ENCODE assay signal across 21 mouse cellular contexts in the genomic region with DNA sequence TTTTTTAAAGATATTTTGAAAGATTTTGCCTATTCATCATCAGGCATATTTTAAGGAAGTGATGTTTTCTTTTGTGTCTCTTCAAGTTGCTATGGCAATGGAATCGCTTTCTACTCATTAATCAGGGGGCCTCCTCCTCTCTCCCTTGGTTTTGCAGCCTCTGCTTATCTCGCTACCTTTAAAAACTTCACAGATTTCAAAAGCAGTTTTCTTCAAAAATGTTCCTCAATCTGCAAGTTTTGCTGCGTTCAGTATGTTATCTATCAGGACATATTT.
DNase-seq lines count a peak whose midpoint lies in the region; ATAC-seq and TF ChIP-seq lines count a peak whose summit lies in the region.
"Had no signal": no experiment of that assay in that cellular context is flagged by ENCODE, and none has a peak within 500 bp of the region (broad histone marks: within the 10 kb centered on the region; RNA-seq: fewer than 3 reads in every experiment).

No protein-coding gene starts in this region.

- 25% methylated on average over 3 of the region's 3 CpGs for WGBS in intestine, embryonic 14.5 days
- WGBS in intestine, postnatal 0 days: 33% methylated on average over 3 of the region's 3 CpGs
- WGBS in lung, embryonic 14.5 days: 15% methylated on average over 3 of the region's 3 CpGs
- 23% methylated on average over 3 of the region's 3 CpGs for WGBS in lung, adult 2 months
- WGBS in intestine, embryonic 15.5 days: 21% methylated on average over 3 of the region's 3 CpGs
- 18% methylated on average over 3 of the region's 3 CpGs for WGBS in stomach, embryonic 15.5 days

- TF ChIP-seq POLR2A in lung, adult 2 months (IDR thresholded peaks at IDR 0.05; ENCODE audit: borderline replicate concordance, extremely low read depth, low read depth, low read length): no peak

- no peak for ATAC-seq in intestine, embryonic 14.5 days (replicated peaks; ENCODE audit: low FRiP score, low TSS enrichment, low read depth)
- ATAC-seq in intestine, postnatal 0 days: no peak
- ATAC-seq in lung, embryonic 14.5 days (ENCODE audit: insufficient read depth): no peak; the same call in 1 of the 2 replicates
- peak; percentile 56; the same call in 1 of the 2 replicates for ATAC-seq in intestine, embryonic 15.5 days
- ATAC-seq in stomach, embryonic 15.5 days (ENCODE audit: insufficient read depth, low FRiP score, low read depth): no peak
- ATAC-seq: liver, postnatal 0 days had no signal

- H3K27ac ChIP-seq in intestine, embryonic 14.5 days (ENCODE audit: low read depth): no peak overlapping the region
- no peak overlapping the region for H3K27ac ChIP-seq in intestine, postnatal 0 days (ENCODE audit: low read depth, low read length)
- no peak overlapping the region for H3K27ac ChIP-seq in lung, embryonic 14.5 days (ENCODE audit: low read depth)
- no peak overlapping the region for H3K27ac ChIP-seq in intestine, embryonic 15.5 days
- no peak overlapping the region for H3K27ac ChIP-seq in stomach, embryonic 15.5 days
- H3K27ac ChIP-seq: heart, embryonic 13.5 days; hindbrain, embryonic 12.5 days; limb, embryonic 12.5 days; neural tube, embryonic 15.5 days had no signal

- H3K4me3 ChIP-seq in intestine, embryonic 14.5 days (ENCODE audit: low read depth, low read length): peak overlapping the region; percentile 3; the same call in 1 of the 2 replicates
- H3K4me3 ChIP-seq in intestine, postnatal 0 days (ENCODE audit: low read depth, low read length): no peak overlapping the region
- no peak overlapping the region for H3K4me3 ChIP-seq in lung, embryonic 14.5 days (ENCODE audit: low read depth, low read length)
- H3K4me3 ChIP-seq in lung, adult 2 months (replicated peaks; ENCODE audit: extremely low read depth, low read depth, low read length): no peak overlapping the region
- no peak overlapping the region for H3K4me3 ChIP-seq in intestine, embryonic 15.5 days (replicated peaks)
- no peak overlapping the region for H3K4me3 ChIP-seq in stomach, embryonic 15.5 days (replicated peaks)
- H3K4me3 ChIP-seq: heart, embryonic 13.5 days; hindbrain, embryonic 12.5 days; limb, embryonic 12.5 days; neural tube, embryonic 15.5 days had no signal

- H3K27me3 ChIP-seq in intestine, embryonic 14.5 days (replicated peaks; ENCODE audit: control insufficient read depth, insufficient read depth, low read length): no peaks in the 10 kb centered on the region
- H3K27me3 ChIP-seq in intestine, postnatal 0 days (replicated peaks; ENCODE audit: control insufficient read depth, insufficient read depth, low read length): no peaks in the 10 kb centered on the region
- H3K27me3 ChIP-seq in lung, embryonic 14.5 days (ENCODE audit: insufficient read depth, low read length): no peaks in the 10 kb centered on the region
- H3K27me3 ChIP-seq in intestine, embryonic 15.5 days (replicated peaks): no peaks in the 10 kb centered on the region
- H3K27me3 ChIP-seq in stomach, embryonic 15.5 days (replicated peaks): no peaks in the 10 kb centered on the region
- H3K27me3 ChIP-seq: heart, embryonic 13.5 days; hindbrain, embryonic 12.5 days; limb, embryonic 12.5 days; neural tube, embryonic 15.5 days had no signal

- DNase-seq in intestine, embryonic 14.5 days (ENCODE audit: low spot score): no peak
- no peak for DNase-seq in lung, embryonic 14.5 days
- DNase-seq in lung, adult 2 months: no peak
- no peak for DNase-seq in cerebellum, postnatal 14 days
- DNase-seq: adrenal gland, adult 2 months; cerebellum, adult 8-10 months; gastrocnemius, postnatal 25 days; heart, adult 18-20 months; kidney, postnatal 10 days; liver, postnatal 0 days; right cerebral cortex, adult 18-20 months; right cerebral cortex, postnatal 4 days had no signal

- no peak for TF ChIP-seq CTCF in intestine, postnatal 0 days (IDR thresholded peaks at IDR 0.05; ENCODE audit: low read depth)
- no peak for TF ChIP-seq CTCF in lung, embryonic 14.5 days (IDR thresholded peaks at IDR 0.05; ENCODE audit: low read depth)
- TF ChIP-seq CTCF in lung, adult 2 months (IDR thresholded peaks at IDR 0.05; ENCODE audit: insufficient read depth, low read length): no peak

- H3K4me2 ChIP-seq in intestine, embryonic 14.5 days (ENCODE audit: low read length): peak overlapping the region; percentile 38
- no peak overlapping the region; the same call in 1 of the 2 replicates for H3K4me2 ChIP-seq in intestine, postnatal 0 days (replicated peaks; ENCODE audit: low read depth)
- peak overlapping the region; percentile 50 for H3K4me2 ChIP-seq in lung, embryonic 14.5 days
- H3K4me2 ChIP-seq in intestine, embryonic 15.5 days (replicated peaks): peak overlapping the region; percentile 33
- peak overlapping the region; percentile 19; the same call in 1 of the 2 replicates for H3K4me2 ChIP-seq in stomach, embryonic 15.5 days
- H3K4me2 ChIP-seq: heart, embryonic 13.5 days; hindbrain, embryonic 12.5 days; limb, embryonic 12.5 days; liver, embryonic 11.5 days; midbrain, embryonic 11.5 days; neural tube, embryonic 15.5 days had no signal

- no peaks in the 10 kb centered on the region for H3K36me3 ChIP-seq in intestine, embryonic 14.5 days (ENCODE audit: control insufficient read depth, insufficient read depth, low read length)
- H3K36me3 ChIP-seq in intestine, postnatal 0 days (ENCODE audit: control insufficient read depth, insufficient read depth): 0 out of 2 replicates have a peak, but pooled peaks cover 3% of the 10 kb centered on the region
- H3K36me3 ChIP-seq in lung, embryonic 14.5 days (ENCODE audit: insufficient read depth): no peaks in the 10 kb centered on the region
- no peaks in the 10 kb centered on the region for H3K36me3 ChIP-seq in intestine, embryonic 15.5 days
- H3K36me3 ChIP-seq in stomach, embryonic 15.5 days: no peaks in the 10 kb centered on the region
- H3K36me3 ChIP-seq: heart, embryonic 13.5 days; hindbrain, embryonic 12.5 days; limb, embryonic 12.5 days; neural tube, embryonic 15.5 days had no signal

- H3K9ac ChIP-seq in intestine, embryonic 14.5 days (ENCODE audit: low read length): no peak overlapping the region
- no peak overlapping the region for H3K9ac ChIP-seq in intestine, postnatal 0 days (ENCODE audit: low read depth, low read length)
- no peak overlapping the region for H3K9ac ChIP-seq in lung, embryonic 14.5 days
- no peak overlapping the region for H3K9ac ChIP-seq in intestine, embryonic 15.5 days
- no peak overlapping the region for H3K9ac ChIP-seq in stomach, embryonic 15.5 days
- H3K9ac ChIP-seq: heart, embryonic 13.5 days; hindbrain, embryonic 12.5 days; limb, embryonic 12.5 days; liver, postnatal 0 days; neural tube, embryonic 15.5 days had no signal

- H3K9me3 ChIP-seq in intestine, embryonic 14.5 days (ENCODE audit: control insufficient read depth, low read length): no peaks in the 10 kb centered on the region
- H3K9me3 ChIP-seq in intestine, postnatal 0 days (ENCODE audit: control insufficient read depth): no peaks in the 10 kb centered on the region
- no peaks in the 10 kb centered on the region for H3K9me3 ChIP-seq in lung, embryonic 14.5 days (ENCODE audit: low read depth, low read length)
- no peaks in the 10 kb centered on the region for H3K9me3 ChIP-seq in intestine, embryonic 15.5 days
- H3K9me3 ChIP-seq in stomach, embryonic 15.5 days: no peaks in the 10 kb centered on the region
- H3K9me3 ChIP-seq: heart, embryonic 13.5 days; hindbrain, embryonic 12.5 days; limb, embryonic 12.5 days; neural tube, embryonic 15.5 days had no signal

- peaks cover 4% of the 10 kb centered on the region; the same call in 1 of the 2 replicates for H3K4me1 ChIP-seq in intestine, embryonic 14.5 days (replicated peaks; ENCODE audit: control insufficient read depth, insufficient read depth, low read length)
- no peaks in the 10 kb centered on the region for H3K4me1 ChIP-seq in intestine, postnatal 0 days (replicated peaks; ENCODE audit: control insufficient read depth, insufficient read depth, low read length)
- 0 out of 2 replicates have a peak, but pooled peaks cover 3% of the 10 kb centered on the region for H3K4me1 ChIP-seq in lung, embryonic 14.5 days (ENCODE audit: insufficient read depth)
- H3K4me1 ChIP-seq in lung, adult 2 months (ENCODE audit: control insufficient read depth, insufficient read depth, low read length): no peaks in the 10 kb centered on the region; the same call in 1 of the 2 replicates
- H3K4me1 ChIP-seq in intestine, embryonic 15.5 days (replicated peaks): no peaks in the 10 kb centered on the region
- H3K4me1 ChIP-seq in stomach, embryonic 15.5 days: no peaks in the 10 kb centered on the region
- H3K4me1 ChIP-seq: limb, embryonic 12.5 days had no signal
